Mouse (Mus musculus) embryo, embryonic 9.5 days (tissue): Measurements from ENCODE around the gene Fgfr2.
"Not testable (repeated sequence)": the region's sequence is repeated elsewhere in the genome, so short reads cannot be mapped to it uniquely, and the experiment has no call there.

Experiments
- DNase-seq: peaks from one replicate; pipeline ENCODE4 v3.0.0-alpha.2; 2017; ENCODE audit errors: extremely low spot score

Gene Fgfr2

GRCm38 (mm10) chr7:131478403-131478802 is 1644.7 kb downstream of the Fgfr2 start:
- no peak for DNase-seq

GRCm38 (mm10) chr7:131477140-131477539 is 1646.0 kb downstream of the Fgfr2 start:
- DNase-seq = peak; percentile 50

GRCm38 (mm10) chr7:131471551-131471950 is 1651.6 kb downstream of the Fgfr2 start:
- no peak for DNase-seq

- no peak for DNase-seq
Observed at GRCm38 (mm10) chr7:131469506-131469905, 1653.6 kb downstream of the Fgfr2 start.

GRCm38 (mm10) chr7:131467312-131467711 is 1655.8 kb downstream of the Fgfr2 start:
- DNase-seq = no peak

GRCm38 (mm10) chr7:131465735-131466134 is 1657.4 kb downstream of the Fgfr2 start:
- peak; percentile 34 for DNase-seq

GRCm38 (mm10) chr7:131465117-131465601 is 1658.0 kb downstream of the Fgfr2 start:
- DNase-seq = peak; percentile 20

GRCm38 (mm10) chr7:131456714-131457113 is 1666.4 kb downstream of the Fgfr2 start:
- DNase-seq = no peak

- no peak for DNase-seq
Observed at GRCm38 (mm10) chr7:131437051-131437450, 1686.1 kb downstream of the Fgfr2 start.

- DNase-seq = no peak
Observed at GRCm38 (mm10) chr7:131434276-131434675, 1688.9 kb downstream of the Fgfr2 start.

GRCm38 (mm10) chr7:131432244-131432643 is 1690.9 kb downstream of the Fgfr2 start:
- peak; percentile 43 for DNase-seq

- DNase-seq = no peak
Observed at GRCm38 (mm10) chr7:131427331-131427730, 1695.8 kb downstream of the Fgfr2 start.

- DNase-seq = no peak
Observed at GRCm38 (mm10) chr7:131424912-131425311, 1698.2 kb downstream of the Fgfr2 start.

- DNase-seq = no peak
Observed at GRCm38 (mm10) chr7:131417605-131418004, 1705.5 kb downstream of the Fgfr2 start.

- not testable (repeated sequence) for DNase-seq
Observed at GRCm38 (mm10) chr7:131416742-131417141, 1706.4 kb downstream of the Fgfr2 start.

GRCm38 (mm10) chr7:131411941-131412270 is 1711.2 kb downstream of the Fgfr2 start:
- no peak for DNase-seq

GRCm38 (mm10) chr7:131411221-131411940 is 1711.8 kb downstream of the Fgfr2 start:
- peak; percentile 6 for DNase-seq

- DNase-seq = peak; percentile 98
Observed at GRCm38 (mm10) chr7:131410416-131411058, 1712.6 kb downstream of the Fgfr2 start, which contains the start of the genes Ikzf5 and Acadsb. Gene Ikzf5 (minus strand): TSS chr7:131410521. Gene Acadsb (plus strand): TSS chr7:131410601.

- no peak for DNase-seq
Observed at GRCm38 (mm10) chr7:131409988-131410385, 1713.2 kb downstream of the Fgfr2 start.

GRCm38 (mm10) chr7:131409321-131409987 is 1713.7 kb downstream of the Fgfr2 start:
- peak; percentile 56 for DNase-seq

- DNase-seq = not testable (repeated sequence)
Observed at GRCm38 (mm10) chr7:131391761-131392160, 1731.4 kb downstream of the Fgfr2 start.

GRCm38 (mm10) chr7:131371880-131372651 is 1751.1 kb downstream of the Fgfr2 start:
- DNase-seq = peak; percentile 5
